In the genomic region with DNA sequence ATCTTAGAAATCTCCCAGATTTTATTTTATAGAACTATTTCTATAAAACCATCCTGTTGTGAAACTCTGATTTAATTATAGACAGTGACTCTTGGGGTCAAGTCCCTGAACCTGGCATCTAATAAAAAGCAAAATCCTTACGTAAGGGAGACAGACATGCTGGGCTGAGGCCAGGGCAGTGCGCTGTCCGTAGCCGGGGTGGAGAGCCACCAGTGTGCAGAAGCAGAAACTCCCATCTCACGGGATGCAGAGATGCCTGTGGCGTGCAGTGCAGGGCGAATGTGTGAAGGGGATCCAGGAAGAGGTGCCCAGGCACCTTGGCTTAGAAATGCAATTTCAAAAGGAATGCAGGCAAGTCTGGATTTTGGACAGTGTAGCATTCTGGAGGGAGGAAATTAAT, we compare ENCODE assay signal across 9 mouse cellular contexts.
DNase-seq lines count a peak whose midpoint lies in the region.
"Had no signal": no experiment of that assay in that cellular context is flagged by ENCODE, and none has a peak within 500 bp of the region (broad histone marks: within the 10 kb centered on the region; RNA-seq: fewer than 3 reads in every experiment).

No protein-coding gene starts in this region.

- intact Hi-C loops in heart, postnatal 10 days (cut with DNase I) = no loop called here

- peak; percentile 14 for DNase-seq in heart, postnatal 4 days
- no peak for DNase-seq in heart, postnatal 10 days
- peak; percentile 11 for DNase-seq in urinary bladder, postnatal 25 days (ENCODE audit: low spot score)
- DNase-seq in urinary bladder, postnatal 4 days (ENCODE audit: low spot score in 2 of 2) = no peak
- DNase-seq in gastrocnemius, postnatal 25 days = peak; percentile 63
- no peak for DNase-seq in spleen, postnatal 10 days (ENCODE audit: low spot score in 2 of 2)
- DNase-seq in yolk sac, embryonic 10.5 days (ENCODE audit: low spot score) = no peak
- DNase-seq in right cerebral cortex, postnatal 14 days = no peak
- DNase-seq: liver, embryonic 13.5 days had no signal

Comparison
In these comparisons a context has a peak if more than half of its experiments do, and no peak if none do; other contexts are left out.
1. DNase-seq: peak in heart, postnatal 4 days (single experiment), urinary bladder, postnatal 25 days (single experiment) and gastrocnemius, postnatal 25 days (single experiment); none in heart, postnatal 10 days (0 of 2), urinary bladder, postnatal 4 days (0 of 2), spleen, postnatal 10 days (0 of 2), yolk sac, embryonic 10.5 days (single experiment) and right cerebral cortex, postnatal 14 days (single experiment).